Mouse (Mus musculus) heart, adult 8-10 months (tissue): Measurements from ENCODE around the gene Esyt2. TPM values are rescaled to one million over a fixed set of nuclear protein-coding genes. Genes with fewer than 3 reads are reported as not detected.

Experiments used
- DNase-seq: peaks from one replicate; pipeline ENCODE4 v3.0.0; 2022; ENCODE audit warnings: low spot score
- total RNA-seq, 4 experiments: library from RNA; stranded (reverse); gene quantifications; 2 replicates each; pipeline ENCODE4 v1.2.4; 2022

Gene Esyt2
- total RNA-seq, 4 experiments from 2014 or later: 23.3 to 27.6 (median 24.1) TPM

GRCm38 (mm10) chr12:116280149-116280652 lies 795 bp upstream of the Esyt2 start:
- no peak for DNase-seq

- DNase-seq: no peak
Observed at GRCm38 (mm10) chr12:116281427-116282281, 658 bp downstream of the Esyt2 start.

- DNase-seq: no peak
Observed at GRCm38 (mm10) chr12:116282856-116283255, 1.9 kb downstream of the Esyt2 start.

- no peak for DNase-seq
Observed at GRCm38 (mm10) chr12:116283511-116283910, 2.5 kb downstream of the Esyt2 start.

GRCm38 (mm10) chr12:116293185-116293584 lies 12.2 kb downstream of the Esyt2 start:
- no peak for DNase-seq

- DNase-seq: peak; percentile 44
Observed at GRCm38 (mm10) chr12:116293599-116294292, 12.8 kb downstream of the Esyt2 start.

- DNase-seq: no peak
Observed at GRCm38 (mm10) chr12:116299906-116300305, 18.9 kb downstream of the Esyt2 start.

GRCm38 (mm10) chr12:116302181-116302580 lies 21.2 kb downstream of the Esyt2 start:
- DNase-seq: no peak

- no peak for DNase-seq
Observed at GRCm38 (mm10) chr12:116306042-116306441, 25.0 kb downstream of the Esyt2 start.

GRCm38 (mm10) chr12:116307870-116308269 lies 26.9 kb downstream of the Esyt2 start:
- DNase-seq: no peak

GRCm38 (mm10) chr12:116308612-116309011 lies 27.6 kb downstream of the Esyt2 start:
- no peak for DNase-seq

- DNase-seq: no peak
Observed at GRCm38 (mm10) chr12:116313816-116314215, 32.8 kb downstream of the Esyt2 start.

GRCm38 (mm10) chr12:116315498-116315897 lies 34.5 kb downstream of the Esyt2 start:
- DNase-seq: no peak

GRCm38 (mm10) chr12:116317818-116318217 lies 36.8 kb downstream of the Esyt2 start:
- DNase-seq: no peak

GRCm38 (mm10) chr12:116325545-116325944 lies 44.5 kb downstream of the Esyt2 start:
- DNase-seq: peak; percentile 25

- DNase-seq: peak; percentile 43
Observed at GRCm38 (mm10) chr12:116326159-116326558, 45.2 kb downstream of the Esyt2 start.

GRCm38 (mm10) chr12:116334253-116334652 lies 53.3 kb downstream of the Esyt2 start:
- no peak for DNase-seq

GRCm38 (mm10) chr12:116340160-116340559 lies 59.2 kb downstream of the Esyt2 start:
- DNase-seq: no peak

- no peak for DNase-seq
Observed at GRCm38 (mm10) chr12:116348755-116349286, 67.8 kb downstream of the Esyt2 start.

- DNase-seq: no peak
Observed at GRCm38 (mm10) chr12:116349376-116349775, 68.4 kb downstream of the Esyt2 start.

GRCm38 (mm10) chr12:116351022-116351421 lies 70.0 kb downstream of the Esyt2 start:
- DNase-seq: no peak

- DNase-seq: no peak
Observed at GRCm38 (mm10) chr12:116352404-116352803, 71.4 kb downstream of the Esyt2 start.
